Mouse (Mus musculus) hindbrain, embryonic 13.5 days (tissue): ENCODE data around the gene Olfr1286. TPM values are rescaled to one million over a fixed set of nuclear protein-coding genes. Genes with fewer than 3 reads are reported as not detected.

Experiments used
- ATAC-seq: fragments of 200-750 bp; cut with Nextera tagmentation; 2 replicates; pipeline ENCODE4 v1.8.0; 2017; ENCODE audit warnings: moderate TSS enrichment; ENCODE audit not compliant: low FRiP score
- H3K27ac ChIP-seq: fragments of 300-500 bp; sonication (generic); 2 replicates; pipeline ENCODE4 v1.5.1; 2015; ENCODE audit warnings: inconsistent platforms, mild to moderate bottlenecking, moderate library complexity
- H3K27me3 ChIP-seq: fragments of 300-500 bp; sonication (generic); 2 replicates; pipeline ENCODE4 v1.6.1; 2015; ENCODE audit warnings: mild to moderate bottlenecking, inconsistent platforms
- H3K36me3 ChIP-seq: fragments of 300-500 bp; sonication (generic); 2 replicates; pipeline ENCODE4 v1.6.1; 2015; ENCODE audit warnings: mild to moderate bottlenecking, inconsistent platforms
- H3K4me1 ChIP-seq: fragments of 300-500 bp; sonication (generic); replicated peaks from 2 replicates; pipeline ENCODE4 v1.6.1; 2015; ENCODE audit warnings: inconsistent platforms
- H3K4me2 ChIP-seq: fragments of 300-500 bp; sonication (generic); 2 replicates; pipeline ENCODE4 v1.6.1; 2015; ENCODE audit warnings: inconsistent platforms, mild to moderate bottlenecking, moderate library complexity
- H3K4me3 ChIP-seq: fragments of 300-500 bp; sonication (generic); 2 replicates; pipeline ENCODE4 v1.5.1; 2015; ENCODE audit warnings: mild to moderate bottlenecking, inconsistent platforms
- H3K9ac ChIP-seq: fragments of 300-500 bp; sonication (generic); 2 replicates; pipeline ENCODE4 v1.6.1; 2015; ENCODE audit warnings: mild to moderate bottlenecking, inconsistent platforms
- H3K9me3 ChIP-seq: fragments of 300-500 bp; sonication (generic); 2 replicates; pipeline ENCODE4 v1.6.1; 2016; ENCODE audit warnings: inconsistent platforms
- WGBS: fragments of 180-500 bp; shearing (Covaris S2); methylation state at CpG from one replicate; pipeline ENCODE4 v1.1.7; 2015; 5-methylcytosine and 5-hydroxymethylcytosine counted together
- polyA plus RNA-seq: library from polyadenylated mRNA; unstranded; fragments of >200 nt; fragmentation: Nextera tagmentation; extraction: Ambion mirVana; gene quantifications from 2 replicates; pipeline ENCODE4 v1.2.1, GENCODE M21; 2015

The Olfr1286 gene
- polyA plus RNA-seq, result not detected in 2 replicates

- no peaks in the 10 kb centered on the region for H3K36me3 ChIP-seq
- H3K4me1 ChIP-seq, result no peaks in the 10 kb centered on the region
- WGBS, result 57% methylated on average over 1 of the region's 1 CpGs
- H3K9me3 ChIP-seq, result no peaks in the 10 kb centered on the region
- H3K27ac ChIP-seq, result no peak within 1 kb of the TSS
- H3K4me3 ChIP-seq, result no peak within 1 kb of the TSS
- no peak for ATAC-seq
- H3K9ac ChIP-seq, result no peak within 1 kb of the TSS
- no peak within 1 kb of the TSS for H3K4me2 ChIP-seq
- H3K27me3 ChIP-seq, result no peaks in the 10 kb centered on the region
Measured at GRCm38 (mm10) chr2:111422931-111423330, at the start of gene Olfr1286. Olfr1286 (minus strand) TSS chr2:111423115.

DNA sequence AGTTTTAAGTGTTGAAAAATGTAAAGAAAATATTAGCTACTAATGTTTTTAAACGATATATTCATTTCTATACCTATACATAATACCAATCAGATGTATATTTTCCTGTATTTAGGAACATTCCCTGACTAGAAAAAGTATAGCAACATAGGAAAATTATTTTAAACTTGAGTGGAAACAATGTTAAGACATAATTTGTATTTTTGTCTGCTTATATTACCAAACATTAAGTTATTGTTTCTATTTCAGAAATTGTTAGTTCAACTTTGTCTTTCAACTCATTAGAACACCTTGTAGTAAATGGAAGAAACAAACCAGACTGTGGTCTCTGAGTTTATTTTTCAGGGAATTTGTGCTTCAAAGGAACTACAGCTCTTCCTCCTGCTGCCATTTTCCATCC is 25.9 kb upstream of the Olfr1286 start, which contains the start of gene Olfr1287:
TSS of gene Olfr1287 (plus strand) at position 301 of the 400 bp plus-strand sequence.
- WGBS, result 80% methylated on average over 1 of the region's 1 CpGs
- Histone ChIP-seq H3K9ac (no peak within 1 kb of the TSS), H3K36me3 (no peaks in the 10 kb centered on the region), H3K27ac (no peak within 1 kb of the TSS), H3K27me3 (no peaks in the 10 kb centered on the region), H3K4me3 (no peak within 1 kb of the TSS), H3K9me3 (no peaks in the 10 kb centered on the region), H3K4me2 (no peak within 1 kb of the TSS), H3K4me1 (no peaks in the 10 kb centered on the region)
- no peak for ATAC-seq

GRCm38 (mm10) chr2:111375222-111375621 is 47.7 kb downstream of the Olfr1286 start, which contains the start of gene Olfr1284:
Olfr1284 (plus strand) TSS chr2:111375522.
- no peak for ATAC-seq
- Histone ChIP-seq H3K36me3 (no peaks in the 10 kb centered on the region), H3K27me3 (no peaks in the 10 kb centered on the region), H3K4me3 (no peak within 1 kb of the TSS), H3K9me3 (no peaks in the 10 kb centered on the region), H3K9ac (no peak within 1 kb of the TSS), H3K4me2 (no peak within 1 kb of the TSS), H3K4me1 (no peaks in the 10 kb centered on the region), H3K27ac (no peak within 1 kb of the TSS)
- WGBS, result 89% methylated on average over 1 of the region's 1 CpGs

Other genes starting within 250 kb of the Olfr1286 start
- gene 4930430A15Rik, start 193.5 kb downstream of the Olfr1286 start, polyA plus RNA-seq, result not detected in 2 replicates
- not detected in 2 replicates for gene Olfr1275, start 187.8 kb downstream of the Olfr1286 start, polyA plus RNA-seq
- gene Olfr1276, start 168.6 kb downstream of the Olfr1286 start, polyA plus RNA-seq, result not detected in 2 replicates
- not detected in 2 replicates for gene Olfr1277, start 149.0 kb downstream of the Olfr1286 start, polyA plus RNA-seq
- gene Olfr1278, start 133.0 kb downstream of the Olfr1286 start, polyA plus RNA-seq, result not detected in 2 replicates
- not detected in 2 replicates for gene Olfr1279, start 122.5 kb downstream of the Olfr1286 start, polyA plus RNA-seq
- not detected in 2 replicates for gene Olfr1280, start 109.1 kb downstream of the Olfr1286 start, polyA plus RNA-seq
- not detected in 2 replicates for gene Olfr1281, start 96.6 kb downstream of the Olfr1286 start, polyA plus RNA-seq
- not detected in 2 replicates for gene Olfr1282, start 87.0 kb downstream of the Olfr1286 start, polyA plus RNA-seq
- not detected in 2 replicates for gene Olfr1283, start 56.3 kb downstream of the Olfr1286 start, polyA plus RNA-seq
- not detected in 2 replicates for gene Olfr1284, start 47.6 kb downstream of the Olfr1286 start, polyA plus RNA-seq
- not detected in 2 replicates for gene Olfr1287, start 26.0 kb upstream of the Olfr1286 start, polyA plus RNA-seq
- gene Olfr1288, start 51.0 kb upstream of the Olfr1286 start, polyA plus RNA-seq, result not detected in 2 replicates
- gene Olfr1289, start 57.7 kb upstream of the Olfr1286 start, polyA plus RNA-seq, result not detected in 2 replicates
- gene Olfr1290, start 70.7 kb upstream of the Olfr1286 start, polyA plus RNA-seq, result not detected in 2 replicates
- not detected in 2 replicates for gene Olfr1291-ps1, start 74.1 kb upstream of the Olfr1286 start, polyA plus RNA-seq
- not detected in 2 replicates for gene Olfr1293-ps, start 102.1 kb upstream of the Olfr1286 start, polyA plus RNA-seq
- gene Olfr1294, start 117.2 kb upstream of the Olfr1286 start, polyA plus RNA-seq, result not detected in 2 replicates
- gene Olfr1295, start 146.6 kb upstream of the Olfr1286 start, polyA plus RNA-seq, result not detected in 2 replicates
- gene Olfr1297, start 203.4 kb upstream of the Olfr1286 start, polyA plus RNA-seq, result not detected in 2 replicates
- gene Olfr1298, start 226.1 kb upstream of the Olfr1286 start, polyA plus RNA-seq, result not detected in 2 replicates
- not detected in 2 replicates for gene Olfr1299, start 238.3 kb upstream of the Olfr1286 start, polyA plus RNA-seq